Mouse (Mus musculus) hindbrain, embryonic 16.5 days (tissue): ENCODE measurements at regions not wholly inside any gene's neighbourhood (a gene's known extent, or its start where the extent isn't known, plus 50 kb on each side); places are given as distances from the start of the nearest gene placed in this dataset.

Source experiments
- ATAC-seq: fragments of 200-750 bp; cut with Nextera tagmentation; 2 replicates; pipeline ENCODE4 v1.8.0; 2017; ENCODE audit warnings: moderate TSS enrichment, moderate library complexity
- H3K27ac ChIP-seq: fragments of 300-500 bp; sonication (generic); 2 replicates; pipeline ENCODE4 v1.5.1; 2014; ENCODE audit warnings: low read depth, mild to moderate bottlenecking, control low read depth, low read length, moderate library complexity
- H3K27me3 ChIP-seq: fragments of 300-500 bp; sonication (generic); replicated peaks from 2 replicates; pipeline ENCODE4 v1.6.1; 2014; ENCODE audit warnings: low read length; ENCODE audit not compliant: control insufficient read depth, insufficient read depth
- H3K36me3 ChIP-seq: fragments of 300-500 bp; sonication (generic); 2 replicates; pipeline ENCODE4 v1.6.1; 2014; ENCODE audit warnings: mild to moderate bottlenecking, low read length, moderate library complexity, mixed read lengths; ENCODE audit not compliant: control insufficient read depth, insufficient read depth
- H3K4me1 ChIP-seq: fragments of 300-500 bp; sonication (generic); 2 replicates; pipeline ENCODE4 v1.6.1; 2014; ENCODE audit warnings: low read depth, low read length; ENCODE audit not compliant: control insufficient read depth, insufficient read depth
- H3K4me2 ChIP-seq: fragments of 300-500 bp; sonication (generic); 2 replicates; pipeline ENCODE4 v1.6.1; 2014; ENCODE audit warnings: mild to moderate bottlenecking, low read length, control low read depth, moderate library complexity
- H3K4me3 ChIP-seq: fragments of 300-500 bp; sonication (generic); 2 replicates; pipeline ENCODE4 v1.5.1; 2014; ENCODE audit warnings: mild to moderate bottlenecking, low read length, control low read depth, moderate library complexity
- H3K9ac ChIP-seq: fragments of 300-500 bp; sonication (generic); 2 replicates; pipeline ENCODE4 v1.6.1; 2014; ENCODE audit warnings: low read depth, mild to moderate bottlenecking, control low read depth, low read length, moderate library complexity
- H3K9me3 ChIP-seq: fragments of 300-500 bp; sonication (generic); 2 replicates; pipeline ENCODE4 v1.6.1; 2014; ENCODE audit warnings: mild to moderate bottlenecking, low read length, moderate library complexity; ENCODE audit not compliant: control insufficient read depth
- WGBS: fragments of 180-500 bp; shearing (Covaris S2); extraction: QIAGEN DNeasy Blood & Tissue Kit; methylation state at CpG from one replicate; pipeline ENCODE4 v1.1.7; 2014; 5-methylcytosine and 5-hydroxymethylcytosine counted together

DNA sequence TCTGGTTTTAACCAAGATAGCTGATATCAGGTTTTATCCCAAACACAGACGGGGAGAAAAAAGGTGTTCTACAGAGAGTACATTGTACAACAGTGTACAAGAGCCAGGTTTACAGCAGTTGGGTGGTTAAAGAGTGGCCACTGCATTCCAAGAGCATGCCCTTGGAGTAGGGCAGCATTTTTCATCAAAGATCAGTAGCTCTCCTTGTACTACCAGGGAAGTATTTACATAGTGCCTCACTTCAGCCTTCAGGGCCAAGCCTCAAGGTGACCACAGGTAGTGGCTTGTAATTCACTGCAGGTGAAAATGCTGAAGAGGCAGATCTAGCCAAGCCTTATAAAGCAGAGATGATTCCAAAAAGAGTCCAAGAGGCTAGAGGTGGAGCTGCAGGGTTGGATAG lies 190.8 kb downstream of the Isl1 start:
- ATAC-seq, result no peak
- Histone ChIP-seq H3K4me1 (no peaks in the 10 kb centered on the region), H3K36me3 (no peaks in the 10 kb centered on the region), H3K9ac (no peak overlapping the region), H3K27ac (no peak overlapping the region), H3K27me3 (no peaks in the 10 kb centered on the region), H3K9me3 (no peaks in the 10 kb centered on the region), H3K4me2 (no peak overlapping the region), H3K4me3 (no peak overlapping the region)
- WGBS, result 100% methylated on average over 1 of the region's 1 CpGs

DNA sequence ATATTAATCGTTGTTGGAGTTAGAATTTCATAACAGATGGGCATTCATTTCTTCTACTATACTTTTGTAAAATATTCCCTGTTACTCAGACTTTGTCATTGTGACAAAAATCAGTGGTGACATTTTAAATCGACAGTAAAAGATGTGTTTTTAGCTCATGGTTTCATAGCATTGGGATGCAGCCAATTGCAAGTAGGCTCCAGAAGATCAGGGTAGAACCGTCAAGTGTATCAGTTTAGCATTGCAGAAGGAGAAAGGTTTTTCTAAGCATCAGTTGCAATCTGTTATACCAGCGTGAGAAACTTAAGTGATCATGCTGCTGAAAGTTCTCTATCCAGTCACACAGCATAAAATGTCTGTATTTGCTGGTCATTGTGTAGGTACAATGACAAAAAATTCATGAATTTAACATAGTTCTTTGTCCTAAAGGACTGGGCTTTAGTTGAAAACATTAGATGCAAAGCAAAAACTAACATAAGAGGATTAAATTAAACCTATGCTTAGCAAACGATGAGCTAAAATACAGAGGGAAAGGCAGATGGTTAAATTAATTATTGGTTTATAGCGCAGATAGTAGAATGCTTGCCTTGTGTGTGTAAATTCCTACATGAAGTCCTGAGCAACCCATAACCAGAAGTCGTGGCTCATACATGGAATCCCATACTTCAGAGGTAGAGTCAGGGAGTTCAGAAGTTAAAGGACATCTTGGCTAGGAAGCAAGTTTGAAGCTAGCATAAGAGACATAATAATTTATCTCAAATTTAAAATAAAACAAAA lies 198.3 kb downstream of the Isl1 start:
- Histone ChIP-seq H3K4me2 (no peak overlapping the region), H3K9ac (no peak overlapping the region), H3K4me3 (no peak overlapping the region), H3K9me3 (no peaks in the 10 kb centered on the region), H3K36me3 (no peaks in the 10 kb centered on the region), H3K4me1 (no peaks in the 10 kb centered on the region), H3K27ac (no peak overlapping the region), H3K27me3 (no peaks in the 10 kb centered on the region)
- 78% methylated on average over 7 of the region's 7 CpGs for WGBS
- ATAC-seq, result no peak

DNA sequence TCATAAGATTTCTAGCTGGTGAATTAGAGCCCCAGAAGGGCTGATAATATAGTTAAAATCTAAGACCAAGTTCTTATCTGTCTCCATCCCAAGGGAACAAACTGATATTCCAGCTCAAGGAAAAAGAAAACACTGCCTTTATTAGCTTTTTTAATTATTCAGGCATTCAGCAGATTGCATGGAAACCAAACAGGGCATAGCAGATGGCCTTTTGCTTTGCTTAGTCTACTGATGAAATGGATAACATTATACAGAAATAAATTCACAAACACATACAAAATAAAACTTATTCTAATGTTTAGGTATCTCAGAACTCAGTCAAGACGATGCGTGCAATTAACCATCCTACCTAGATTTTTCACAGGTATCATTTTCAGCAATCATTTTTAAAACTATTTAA lies 198.9 kb downstream of the Isl1 start:
- Histone ChIP-seq H3K4me3 (no peak overlapping the region), H3K9ac (no peak overlapping the region), H3K27ac (no peak overlapping the region), H3K4me1 (no peaks in the 10 kb centered on the region), H3K36me3 (no peaks in the 10 kb centered on the region), H3K4me2 (no peak overlapping the region), H3K9me3 (no peaks in the 10 kb centered on the region), H3K27me3 (no peaks in the 10 kb centered on the region)
- no peak for ATAC-seq
- WGBS, result 95% methylated on average over 2 of the region's 2 CpGs

DNA sequence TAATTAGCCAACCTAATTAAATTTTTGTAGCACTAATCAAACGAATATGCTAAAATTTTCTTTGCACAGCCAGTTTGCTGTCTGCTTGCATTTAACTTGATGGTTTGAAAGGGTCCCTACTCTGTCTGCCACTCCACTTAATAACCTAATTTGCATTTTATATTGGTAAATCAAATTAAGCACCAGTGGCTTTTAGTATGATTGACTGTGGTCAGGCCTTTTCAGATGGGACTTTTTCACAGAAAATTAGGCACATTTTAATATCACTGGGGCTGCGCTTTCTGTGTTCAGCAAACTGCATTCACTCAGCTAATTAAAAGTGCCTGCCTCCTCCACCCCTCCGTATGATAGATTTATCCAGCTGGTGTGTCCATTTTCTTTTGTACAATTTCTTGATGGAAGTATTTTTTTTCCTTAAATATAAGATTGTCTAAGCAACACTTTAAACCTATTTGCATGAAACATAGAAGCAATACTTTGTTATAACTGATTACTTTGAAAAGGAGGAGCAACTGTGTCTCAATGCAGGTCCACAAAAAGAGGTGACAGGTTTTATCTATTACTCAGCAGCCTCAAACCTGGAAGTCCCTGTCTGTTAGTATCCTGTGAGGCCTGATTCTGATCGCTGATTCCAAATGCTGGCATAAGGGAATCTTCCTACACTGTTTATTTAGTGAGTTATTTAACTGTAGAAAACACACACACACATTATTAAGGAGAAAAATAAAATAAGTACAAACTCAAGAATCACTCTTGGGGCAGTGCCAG lies 221.8 kb downstream of the Isl1 start:
- 38% methylated on average over 4 of the region's 4 CpGs for WGBS
- no peak overlapping the region for H3K27ac ChIP-seq
- H3K27me3 ChIP-seq, result no peaks in the 10 kb centered on the region
- H3K9me3 ChIP-seq, result no peaks in the 10 kb centered on the region
- H3K4me2 ChIP-seq, result no peak overlapping the region
- no peak overlapping the region for H3K9ac ChIP-seq
- H3K4me3 ChIP-seq, result no peak overlapping the region
- H3K36me3 ChIP-seq, result no peaks in the 10 kb centered on the region
- H3K4me1 ChIP-seq, result no peaks in the 10 kb centered on the region
- ATAC-seq, result peak; percentile 83

DNA sequence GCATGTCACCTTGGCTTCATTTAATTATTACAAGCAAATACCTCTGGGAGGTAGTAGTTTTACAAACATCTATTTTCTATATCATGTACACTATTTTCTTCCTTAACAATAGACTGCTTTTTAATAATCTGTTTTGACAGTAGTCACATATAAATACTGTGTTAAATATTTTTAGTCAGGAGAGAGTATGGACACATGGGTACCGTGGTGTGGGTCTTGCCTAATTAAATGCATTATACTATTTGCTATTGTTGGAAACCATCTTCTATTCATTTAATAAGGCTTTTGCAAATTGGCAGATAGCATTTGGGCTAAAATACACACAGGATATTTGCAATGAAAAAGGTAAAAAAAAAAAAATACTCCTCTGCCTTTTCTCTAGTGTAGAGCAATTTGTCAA lies 222.3 kb downstream of the Isl1 start:
- no peak overlapping the region for H3K27ac ChIP-seq
- no peak overlapping the region for H3K4me3 ChIP-seq
- WGBS, result 48% methylated on average over 1 of the region's 1 CpGs
- no peak overlapping the region for H3K4me2 ChIP-seq
- peak; percentile 20; the same call in 1 of the 2 replicates for ATAC-seq
- H3K4me1 ChIP-seq, result no peaks in the 10 kb centered on the region
- H3K36me3 ChIP-seq, result no peaks in the 10 kb centered on the region
- no peaks in the 10 kb centered on the region for H3K27me3 ChIP-seq
- H3K9me3 ChIP-seq, result no peaks in the 10 kb centered on the region
- no peak overlapping the region for H3K9ac ChIP-seq

DNA sequence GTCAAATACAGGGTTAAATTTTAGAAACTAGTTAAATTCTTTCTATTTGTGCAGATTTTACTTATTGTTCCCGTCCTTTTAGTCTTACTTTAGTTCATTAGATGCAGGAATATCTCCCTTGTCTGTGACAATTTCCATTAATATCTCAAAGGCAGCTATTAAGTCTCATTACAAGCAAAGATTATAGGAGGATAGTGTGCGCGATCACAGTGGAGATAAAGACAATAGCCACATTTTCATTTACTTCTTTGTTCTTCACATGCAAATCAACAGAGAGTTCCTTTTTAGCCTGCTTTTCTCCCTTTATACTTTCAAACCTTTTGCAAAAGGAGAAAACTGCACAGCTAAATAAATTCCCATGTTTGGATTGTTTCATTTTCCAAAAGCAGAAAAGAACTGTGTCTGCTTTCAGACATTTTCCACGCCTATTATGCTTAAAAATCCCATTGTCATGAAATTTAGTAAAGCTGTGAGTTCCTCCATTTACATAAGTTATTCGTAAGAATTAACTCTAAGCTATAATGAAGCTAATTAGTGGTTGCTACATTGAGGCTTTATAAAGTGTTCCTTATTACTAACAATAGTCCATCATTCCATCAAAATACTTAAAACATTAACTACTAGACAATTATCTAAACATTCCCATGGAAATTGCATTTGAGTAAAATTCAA lies 252.4 kb downstream of the Isl1 start:
- 56% methylated on average over 5 of the region's 5 CpGs for WGBS
- H3K4me2 ChIP-seq, result no peak overlapping the region
- no peaks in the 10 kb centered on the region for H3K36me3 ChIP-seq

DNA sequence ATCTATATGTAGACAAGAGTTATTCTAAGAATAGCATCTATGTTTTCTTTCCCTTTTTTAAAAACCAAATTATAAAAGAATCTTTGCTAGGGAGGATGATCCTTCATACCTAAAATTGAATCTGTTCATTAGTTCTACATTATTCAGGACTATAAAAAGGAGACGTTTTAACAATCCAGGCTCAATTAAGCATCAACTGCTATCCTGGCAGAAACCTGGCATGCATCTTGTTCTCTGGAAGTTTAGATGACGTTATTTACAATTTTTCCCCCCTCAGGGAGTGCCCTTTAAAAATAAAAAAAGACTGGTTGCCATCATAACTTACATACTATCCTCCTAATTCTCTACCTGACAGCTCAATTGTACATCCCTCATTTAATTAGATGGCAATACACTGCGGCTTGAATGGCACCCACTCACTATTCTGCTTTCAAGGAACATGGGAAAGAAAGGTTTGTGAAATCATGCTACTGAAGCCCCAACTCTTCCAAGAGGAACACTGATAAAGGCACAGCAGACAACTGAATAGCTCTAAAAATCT lies 253.3 kb downstream of the Isl1 start:
- Histone ChIP-seq H3K27ac (no peak overlapping the region), H3K36me3 (no peaks in the 10 kb centered on the region), H3K4me3 (no peak overlapping the region), H3K4me2 (no peak overlapping the region), H3K4me1 (no peaks in the 10 kb centered on the region), H3K27me3 (no peaks in the 10 kb centered on the region), H3K9ac (no peak overlapping the region), H3K9me3 (no peaks in the 10 kb centered on the region)
- ATAC-seq, result no peak
- 48% methylated on average over 3 of the region's 3 CpGs for WGBS

More for the DNA sequence above, 252.4 kb downstream of the Isl1 start:
- Histone ChIP-seq H3K4me1 (no peaks in the 10 kb centered on the region), H3K9me3 (no peaks in the 10 kb centered on the region), H3K4me3 (no peak overlapping the region), H3K27me3 (no peaks in the 10 kb centered on the region), H3K27ac (no peak overlapping the region), H3K9ac (no peak overlapping the region)
- ATAC-seq, result no peak

DNA sequence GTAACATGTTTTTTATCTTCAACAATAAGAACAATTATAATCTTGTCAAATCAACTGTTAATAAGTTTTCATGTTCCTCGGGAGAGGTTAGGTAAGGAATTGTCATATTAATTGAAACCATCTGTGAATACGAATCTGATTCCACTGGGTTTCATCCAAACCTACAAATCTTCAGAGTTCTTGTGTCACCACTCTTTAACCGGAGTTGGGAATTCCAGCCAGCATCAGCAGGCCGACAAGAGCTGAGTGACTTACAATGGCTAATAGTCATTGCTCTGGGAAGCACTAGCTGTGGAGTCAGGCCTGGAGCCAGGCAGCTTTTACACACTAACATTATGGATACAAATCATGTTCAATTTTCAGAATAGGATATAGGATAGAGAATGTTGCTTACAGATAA lies 273.3 kb downstream of the Isl1 start:
- WGBS, result 57% methylated on average over 4 of the region's 4 CpGs
- no peaks in the 10 kb centered on the region for H3K36me3 ChIP-seq
- no peak for ATAC-seq
- no peak overlapping the region for H3K4me2 ChIP-seq
- no peaks in the 10 kb centered on the region for H3K27me3 ChIP-seq
- no peak overlapping the region for H3K9ac ChIP-seq
- H3K4me3 ChIP-seq, result no peak overlapping the region
- H3K9me3 ChIP-seq, result no peaks in the 10 kb centered on the region
- no peaks in the 10 kb centered on the region for H3K4me1 ChIP-seq
- H3K27ac ChIP-seq, result no peak overlapping the region

DNA sequence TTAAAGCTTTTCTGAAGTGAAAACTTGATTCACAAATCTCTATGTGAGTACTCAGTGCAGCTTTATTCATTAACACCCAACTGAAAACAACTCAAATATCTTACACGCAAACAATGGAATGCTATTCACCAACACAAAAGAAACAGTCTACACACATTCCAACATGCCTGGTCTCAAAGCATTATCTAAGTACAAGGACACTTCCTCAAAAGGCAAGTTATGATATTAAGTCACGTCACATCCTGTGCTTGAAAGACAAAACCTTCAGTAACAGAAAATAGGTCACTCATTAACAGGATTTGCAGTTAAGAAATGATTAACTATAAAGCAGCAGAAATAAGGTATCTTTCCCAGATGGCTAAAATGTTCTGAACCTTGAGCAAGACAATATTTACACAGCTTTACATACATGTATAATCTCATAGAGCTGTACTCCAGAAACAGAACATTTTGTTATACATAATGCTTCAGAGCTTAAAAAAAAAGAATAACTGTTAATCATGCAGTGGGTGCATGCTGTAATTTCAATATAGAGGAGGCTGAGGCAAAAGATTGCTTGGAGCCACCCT lies 279.3 kb downstream of the Isl1 start:
- Histone ChIP-seq H3K9ac (no peak overlapping the region), H3K27ac (no peak overlapping the region), H3K4me2 (no peak overlapping the region), H3K9me3 (no peaks in the 10 kb centered on the region), H3K27me3 (no peaks in the 10 kb centered on the region), H3K4me1 (no peaks in the 10 kb centered on the region), H3K36me3 (no peaks in the 10 kb centered on the region), H3K4me3 (no peak overlapping the region)
- no peak for ATAC-seq
- WGBS, result 83% methylated on average over 2 of the region's 2 CpGs
